Mouse (Mus musculus) thymus, adult 2 months (tissue): ENCODE data around the gene Pde6b.

ENCODE experiments used
- CTCF ChIP-seq: fragments of 200-500 bp; IDR thresholded peaks from 2 replicates; pipeline ENCODE4 v1.5.1; 2012; ENCODE audit warnings: mild to moderate bottlenecking, control low read depth, low read length, moderate library complexity, borderline replicate concordance; ENCODE audit not compliant: control insufficient read depth, poor library complexity, insufficient read depth; ENCODE audit errors: extremely low read depth
- POLR2A ChIP-seq: fragments of 200-500 bp; IDR thresholded peaks from 2 replicates; pipeline ENCODE4 v1.6.1; 2012; ENCODE audit warnings: mild to moderate bottlenecking, low read length, control low read depth, moderate library complexity; ENCODE audit not compliant: control insufficient read depth, poor library complexity, insufficient read depth; ENCODE audit errors: extremely low read depth

DNA sequence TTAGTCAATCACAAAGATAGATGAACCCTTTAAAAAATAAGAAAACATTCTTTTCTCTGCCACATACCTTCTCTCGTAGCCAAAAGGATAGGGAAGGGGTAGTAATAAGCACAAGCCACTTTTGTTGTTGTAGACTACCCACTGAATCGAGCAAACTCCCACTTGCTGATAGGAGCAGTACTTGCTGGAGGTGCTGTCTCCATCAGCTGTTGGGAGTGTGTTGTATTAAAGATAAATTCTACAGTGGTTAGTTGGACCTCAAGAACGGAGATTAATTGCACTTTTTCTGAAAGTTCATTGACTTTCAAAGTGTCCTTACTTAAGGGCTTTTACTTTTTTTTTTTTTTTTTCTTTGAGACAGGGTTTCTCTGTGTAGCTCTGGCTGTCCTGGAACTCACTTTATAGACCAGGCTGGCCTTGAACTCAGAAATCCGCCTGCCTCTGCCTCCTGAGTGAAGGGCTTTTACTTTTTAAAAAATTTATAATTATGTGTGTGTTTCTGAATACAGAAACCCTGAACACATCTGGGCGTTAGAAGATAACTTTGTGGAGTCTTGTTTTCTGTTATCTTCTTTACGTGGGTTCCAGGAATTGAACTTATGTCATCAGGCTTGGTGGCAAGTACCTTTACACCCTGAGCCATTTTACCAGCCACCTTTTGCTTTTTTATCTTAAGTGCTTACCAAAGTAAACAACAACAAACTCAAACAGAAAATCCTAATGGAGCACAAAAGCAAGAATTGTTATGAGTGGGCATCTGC lies 77.1 kb downstream of the Pde6b start:
- TF ChIP-seq POLR2A (no peak), CTCF (no peak)
